Mouse (Mus musculus): ENCODE measurements at regions not wholly inside any gene's neighbourhood (a gene's known extent, or its start where the extent isn't known, plus 50 kb on each side); places are given as distances from the start of the nearest gene placed in this dataset.

- intact Hi-C loops (cut with DNase I): no loop called here
- Histone ChIP-seq H3K4me3 (peak overlapping the region; percentile 59), H3K27ac (no peak overlapping the region)
- DNase-seq: no peak
- no peak for TF ChIP-seq CTCF (IDR thresholded peaks at IDR 0.05)
These were observed 1020.5 kb downstream of the 9330182O14Rik start for GRCm38 (mm10) chr15:41154551-41155151.

GRCm38 (mm10) chr15:41155169-41155638 is 1021.0 kb downstream of the 9330182O14Rik start:
- intact Hi-C loops (cut with DNase I): no loop called here
- peak overlapping the region; percentile 59 for H3K4me3 ChIP-seq
- DNase-seq: no peak
- no peak for TF ChIP-seq CTCF (IDR thresholded peaks at IDR 0.05)
- no peak overlapping the region for H3K27ac ChIP-seq

GRCm38 (mm10) chr15:41157802-41158201 is 1023.6 kb downstream of the 9330182O14Rik start:
- H3K4me3 ChIP-seq: no peak overlapping the region
- H3K27ac ChIP-seq: no peak overlapping the region
- intact Hi-C loops (cut with DNase I): no loop called here
- no peak for DNase-seq
- no peak for TF ChIP-seq CTCF (IDR thresholded peaks at IDR 0.05)

GRCm38 (mm10) chr15:41162268-41162667 is 1028.1 kb downstream of the 9330182O14Rik start:
- 0 out of 2 replicates have a peak overlapping the region, but pooled peaks have one; percentile 28 for H3K27ac ChIP-seq
- intact Hi-C loops (cut with DNase I): no loop called here
- DNase-seq: no peak
- TF ChIP-seq CTCF (IDR thresholded peaks at IDR 0.05): no peak
- H3K4me3 ChIP-seq: peak overlapping the region; percentile 25

- peak overlapping the region; percentile 25 for H3K4me3 ChIP-seq
- peak; percentile 41 for DNase-seq
- H3K27ac ChIP-seq: no peak overlapping the region
- intact Hi-C loops (cut with DNase I): no loop called here
- peak; percentile 82 for TF ChIP-seq CTCF (IDR thresholded peaks at IDR 0.05)
These were observed 1028.6 kb downstream of the 9330182O14Rik start for GRCm38 (mm10) chr15:41162793-41163192.

GRCm38 (mm10) chr15:41163643-41164358 is 1029.6 kb downstream of the 9330182O14Rik start:
- peak; percentile 81 for TF ChIP-seq CTCF (IDR thresholded peaks at IDR 0.05)
- intact Hi-C loops (cut with DNase I): no loop called here
- peak overlapping the region; percentile 62 for H3K4me3 ChIP-seq
- no peak for DNase-seq
- no peak overlapping the region for H3K27ac ChIP-seq

GRCm38 (mm10) chr15:41165534-41165933 is 1031.4 kb downstream of the 9330182O14Rik start:
- Histone ChIP-seq H3K4me3 (no peak overlapping the region), H3K27ac (no peak overlapping the region)
- intact Hi-C loops (cut with DNase I): no loop called here
- no peak for TF ChIP-seq CTCF (IDR thresholded peaks at IDR 0.05)
- DNase-seq: no peak

GRCm38 (mm10) chr15:41190792-41191191 is 1056.6 kb downstream of the 9330182O14Rik start:
- TF ChIP-seq CTCF (IDR thresholded peaks at IDR 0.05): no peak
- DNase-seq: no peak
- Histone ChIP-seq H3K27ac (no peak overlapping the region), H3K4me3 (no peak overlapping the region)
- intact Hi-C loops (cut with DNase I): loop anchor here (10.0 kb wide), 1 partner anchor 464 kb away; no protein-coding TSS in a partner anchor

GRCm38 (mm10) chr15:41193240-41193639 is 1059.1 kb downstream of the 9330182O14Rik start:
- intact Hi-C loops (cut with DNase I): loop anchor here (10.0 kb wide), 1 partner anchor 462 kb away; no protein-coding TSS in a partner anchor
- TF ChIP-seq CTCF (IDR thresholded peaks at IDR 0.05): peak; percentile 57

GRCm38 (mm10) chr15:41223801-41224200 is 1089.6 kb downstream of the 9330182O14Rik start:
- no peak for DNase-seq
- intact Hi-C loops (cut with DNase I): no loop called here
- Histone ChIP-seq H3K27ac (no peak overlapping the region), H3K4me3 (no peak overlapping the region)
- no peak for TF ChIP-seq CTCF (IDR thresholded peaks at IDR 0.05)

More at GRCm38 (mm10) chr15:41193240-41193639, 1059.1 kb downstream of the 9330182O14Rik start:
- Histone ChIP-seq H3K4me3 (no peak overlapping the region), H3K27ac (no peak overlapping the region)
- peak; percentile 23 for DNase-seq

GRCm38 (mm10) chr15:41232406-41233060 is 1098.4 kb downstream of the 9330182O14Rik start:
- no peak overlapping the region for H3K4me3 ChIP-seq

More at GRCm38 (mm10) chr15:41232406-41233060, 1098.4 kb downstream of the 9330182O14Rik start:
- TF ChIP-seq CTCF (IDR thresholded peaks at IDR 0.05): no peak
- intact Hi-C loops (cut with DNase I): no loop called here
- no peak for DNase-seq
- H3K27ac ChIP-seq: no peak overlapping the region

All from gastrocnemius, adult 2 months (tissue).